ENCODE assay signal across 27 mouse cellular contexts in genomic region chr3:55279923-55280322, GRCm38 (mm10). TPM values are rescaled to one million over a fixed set of nuclear protein-coding genes. Genes with fewer than 3 reads are reported as not detected.
DNase-seq lines count a peak whose midpoint lies in the region; ATAC-seq and TF ChIP-seq lines count a peak whose summit lies in the region.
"Had no signal": no experiment of that assay in that cellular context is flagged by ENCODE, and none has a peak within 500 bp of the region (broad histone marks: within the 10 kb centered on the region; RNA-seq: fewer than 3 reads in every experiment).

No protein-coding gene starts in this region.

- peaks cover 24% of the 10 kb centered on the region for H3K4me1 ChIP-seq in forebrain, postnatal 0 days (ENCODE audit: insufficient read depth)
- H3K4me1 ChIP-seq in forebrain, embryonic 15.5 days: peaks cover 28% of the 10 kb centered on the region
- peaks cover 9% of the 10 kb centered on the region; the same call in 1 of the 2 replicates for H3K4me1 ChIP-seq in hindbrain, postnatal 0 days (ENCODE audit: insufficient read depth, low read length)
- H3K4me1 ChIP-seq in hindbrain, embryonic 13.5 days (replicated peaks): peaks cover 49% of the 10 kb centered on the region
- peaks cover 44% of the 10 kb centered on the region for H3K4me1 ChIP-seq in neural tube, embryonic 15.5 days
- H3K4me1 ChIP-seq: stomach, embryonic 15.5 days had no signal

- no peak overlapping the region for H3K4me3 ChIP-seq in forebrain, postnatal 0 days (ENCODE audit: low read depth, low read length)
- no peak overlapping the region for H3K4me3 ChIP-seq in forebrain, embryonic 15.5 days
- H3K4me3 ChIP-seq in hindbrain, postnatal 0 days (ENCODE audit: low read length): no peak overlapping the region
- H3K4me3 ChIP-seq in hindbrain, embryonic 13.5 days: no peak overlapping the region
- H3K4me3 ChIP-seq in neural tube, embryonic 15.5 days (replicated peaks): no peak overlapping the region
- H3K4me3 ChIP-seq: forebrain, embryonic 12.5 days; gastrocnemius, adult 2 months; heart, embryonic 13.5 days; limb, embryonic 12.5 days; stomach, embryonic 15.5 days had no signal

- ATAC-seq in forebrain, postnatal 0 days: peak; percentile 44; the same call in 1 of the 2 replicates
- ATAC-seq in forebrain, embryonic 15.5 days (replicated peaks): no peak
- ATAC-seq in hindbrain, postnatal 0 days: no peak
- ATAC-seq in hindbrain, embryonic 13.5 days (ENCODE audit: low FRiP score): no peak
- no peak for ATAC-seq in neural tube, embryonic 15.5 days (ENCODE audit: low FRiP score)
- ATAC-seq: liver, postnatal 0 days; lung, postnatal 0 days; midbrain, embryonic 16.5 days had no signal

- DNase-seq in forebrain, postnatal 0 days: peak; percentile 47
- peak; percentile 22 for DNase-seq in hindbrain, postnatal 0 days (ENCODE audit: low spot score)
- peak; percentile 59 to 71 for DNase-seq in right cerebral cortex, postnatal 10 days (ENCODE audit: low spot score in 2 of 2)
- DNase-seq in right cerebral cortex, adult 2 months (ENCODE audit: low spot score in 2 of 2): no peak
- DNase-seq in cerebellum, postnatal 10 days: no peak
- DNase-seq: adrenal gland, postnatal 36 days; cerebellum, adult 11-12 months; cerebellum, postnatal 14 days; gastrocnemius, adult 2 months; heart, postnatal 14 days; kidney, adult 11 months; kidney, postnatal 4 days; layer of hippocampus, adult 9-11 months; liver, postnatal 0 days; right cerebral cortex, postnatal 25 days; thymus, postnatal 25 days had no signal

- no peak overlapping the region for H3K4me2 ChIP-seq in forebrain, postnatal 0 days (ENCODE audit: low read depth)
- no peak overlapping the region for H3K4me2 ChIP-seq in forebrain, embryonic 15.5 days (replicated peaks)
- H3K4me2 ChIP-seq in hindbrain, postnatal 0 days (ENCODE audit: low read depth, low read length): no peak overlapping the region
- no peak overlapping the region for H3K4me2 ChIP-seq in hindbrain, embryonic 13.5 days
- no peak overlapping the region for H3K4me2 ChIP-seq in neural tube, embryonic 15.5 days
- H3K4me2 ChIP-seq: forebrain, embryonic 12.5 days; heart, embryonic 13.5 days; limb, embryonic 12.5 days; liver, embryonic 11.5 days; stomach, embryonic 15.5 days had no signal

- TF ChIP-seq CTCF in forebrain, postnatal 0 days (IDR thresholded peaks at IDR 0.05; ENCODE audit: low read depth): no peak
- TF ChIP-seq CTCF in hindbrain, postnatal 0 days (IDR thresholded peaks at IDR 0.05; ENCODE audit: low read depth): no peak

- no peaks in the 10 kb centered on the region for H3K36me3 ChIP-seq in forebrain, postnatal 0 days (ENCODE audit: insufficient read depth)
- H3K36me3 ChIP-seq in forebrain, embryonic 15.5 days: 0 out of 2 replicates have a peak, but pooled peaks cover 2% of the 10 kb centered on the region
- no peaks in the 10 kb centered on the region for H3K36me3 ChIP-seq in hindbrain, postnatal 0 days (ENCODE audit: insufficient read depth, low read length)
- H3K36me3 ChIP-seq in hindbrain, embryonic 13.5 days: 0 out of 2 replicates have a peak, but pooled peaks cover 5% of the 10 kb centered on the region
- H3K36me3 ChIP-seq in neural tube, embryonic 15.5 days: no peaks in the 10 kb centered on the region
- H3K36me3 ChIP-seq: heart, embryonic 13.5 days; limb, embryonic 12.5 days; stomach, embryonic 15.5 days had no signal

- no peaks in the 10 kb centered on the region for H3K27me3 ChIP-seq in forebrain, postnatal 0 days (ENCODE audit: insufficient read depth, low read length)
- no peaks in the 10 kb centered on the region for H3K27me3 ChIP-seq in forebrain, embryonic 15.5 days
- no peaks in the 10 kb centered on the region for H3K27me3 ChIP-seq in hindbrain, postnatal 0 days (ENCODE audit: insufficient read depth, low read length)
- H3K27me3 ChIP-seq in hindbrain, embryonic 13.5 days: no peaks in the 10 kb centered on the region
- H3K27me3 ChIP-seq in neural tube, embryonic 15.5 days (replicated peaks): no peaks in the 10 kb centered on the region
- H3K27me3 ChIP-seq: forebrain, embryonic 12.5 days; heart, embryonic 13.5 days; limb, embryonic 12.5 days; stomach, embryonic 15.5 days had no signal

- no peak overlapping the region for H3K9ac ChIP-seq in forebrain, postnatal 0 days
- H3K9ac ChIP-seq in forebrain, embryonic 15.5 days (replicated peaks): no peak overlapping the region
- no peak overlapping the region for H3K9ac ChIP-seq in hindbrain, postnatal 0 days (replicated peaks; ENCODE audit: low read length)
- no peak overlapping the region for H3K9ac ChIP-seq in hindbrain, embryonic 13.5 days
- no peak overlapping the region for H3K9ac ChIP-seq in neural tube, embryonic 15.5 days (replicated peaks)
- H3K9ac ChIP-seq: forebrain, embryonic 12.5 days; heart, embryonic 13.5 days; limb, embryonic 12.5 days; liver, postnatal 0 days; stomach, embryonic 15.5 days had no signal

- no peaks in the 10 kb centered on the region for H3K9me3 ChIP-seq in forebrain, postnatal 0 days (ENCODE audit: low read length)
- H3K9me3 ChIP-seq in forebrain, embryonic 15.5 days: no peaks in the 10 kb centered on the region
- H3K9me3 ChIP-seq in hindbrain, postnatal 0 days (ENCODE audit: low read length): no peaks in the 10 kb centered on the region
- no peaks in the 10 kb centered on the region for H3K9me3 ChIP-seq in hindbrain, embryonic 13.5 days
- H3K9me3 ChIP-seq in neural tube, embryonic 15.5 days (replicated peaks): no peaks in the 10 kb centered on the region
- H3K9me3 ChIP-seq: forebrain, embryonic 12.5 days; heart, embryonic 13.5 days; limb, embryonic 12.5 days; stomach, embryonic 15.5 days had no signal

- H3K27ac ChIP-seq in forebrain, postnatal 0 days (ENCODE audit: low read depth, low read length): peak overlapping the region; percentile 36
- no peak overlapping the region for H3K27ac ChIP-seq in forebrain, embryonic 15.5 days (replicated peaks)
- H3K27ac ChIP-seq in hindbrain, postnatal 0 days: no peak overlapping the region
- H3K27ac ChIP-seq in hindbrain, embryonic 13.5 days: no peak overlapping the region
- H3K27ac ChIP-seq in neural tube, embryonic 15.5 days (replicated peaks): no peak overlapping the region
- H3K27ac ChIP-seq: forebrain, embryonic 12.5 days; heart, embryonic 13.5 days; limb, embryonic 12.5 days; macrophage; stomach, embryonic 15.5 days had no signal

- 59% methylated on average over 4 of the region's 4 CpGs for WGBS in forebrain, postnatal 0 days
- 73% methylated on average over 4 of the region's 4 CpGs for WGBS in forebrain, embryonic 15.5 days
- 62% methylated on average over 4 of the region's 4 CpGs for WGBS in hindbrain, postnatal 0 days
- 57% methylated on average over 4 of the region's 4 CpGs for WGBS in hindbrain, embryonic 13.5 days
- WGBS in neural tube, embryonic 15.5 days: 71% methylated on average over 4 of the region's 4 CpGs

RNA-seq across cellular contexts. Expression of gene Dclk1, which starts 37.8 kb away (rescaled TPM):
- total RNA-seq in forebrain, postnatal 0 days (2014; rRNA removed): 311 and 347 TPM in 2 replicates
- 143 and 219 TPM in 2 replicates for polyA plus RNA-seq in forebrain, postnatal 0 days (2015; fragmentation: Nextera tagmentation; extraction: Ambion mirVana)
- polyA plus RNA-seq in forebrain, embryonic 15.5 days (2015; fragmentation: Nextera tagmentation; extraction: Ambion mirVana): 253 TPM in 2 replicates
- 213 and 250 TPM in 2 replicates for total RNA-seq in hindbrain, postnatal 0 days (2014; rRNA removed)
- polyA plus RNA-seq in hindbrain, postnatal 0 days (2015; fragmentation: Nextera tagmentation; extraction: Ambion mirVana): 196 and 214 TPM in 2 replicates
- 236 and 257 TPM in 2 replicates for polyA plus RNA-seq in hindbrain, embryonic 13.5 days (2015; fragmentation: Nextera tagmentation; extraction: Ambion mirVana)
- 189 and 232 TPM in 2 replicates for polyA plus RNA-seq in neural tube, embryonic 15.5 days (2015; fragmentation: Nextera tagmentation; extraction: Ambion mirVana)

Comparison
In these comparisons a context has a peak if more than half of its experiments do, and no peak if none do; other contexts are left out.
1. DNase-seq: peak in forebrain, postnatal 0 days (single experiment), hindbrain, postnatal 0 days (single experiment) and right cerebral cortex, postnatal 10 days (2 of 2); none in right cerebral cortex, adult 2 months (0 of 2) and cerebellum, postnatal 10 days (0 of 2).